Mouse (Mus musculus) gastrocnemius, postnatal 25 days (tissue): ENCODE measurements around the gene Glmp. TPM values are rescaled to one million over a fixed set of nuclear protein-coding genes. Genes with fewer than 3 reads are reported as not detected.
"Not testable (repeated sequence)": the region's sequence is repeated elsewhere in the genome, so short reads cannot be mapped to it uniquely, and the experiment has no call there.

Source experiments
- DNase-seq: peaks from one replicate; pipeline ENCODE4 v3.0.0; 2022
- total RNA-seq, 2 experiments: library from RNA; stranded (reverse); gene quantifications; 1 replicate in 1 of 2; 2 replicates in 1 of 2; pipeline ENCODE4 v1.2.3; 2021

Gene Glmp
- total RNA-seq, 2 experiments from 2014 or later: 36.2 to 43.9 TPM

- DNase-seq: not testable (repeated sequence)
Measured at GRCm38 (mm10) chr3:88375750-88376626, 51.2 kb downstream of the Glmp start.

GRCm38 (mm10) chr3:88376644-88377043, 51.8 kb downstream of the Glmp start:
- not testable (repeated sequence) for DNase-seq

GRCm38 (mm10) chr3:88378599-88378998, 53.8 kb downstream of the Glmp start, which contains the start of gene Bglap2:
Gene Bglap2, minus strand, starts transcription at chr3:88378699.
- DNase-seq: not testable (repeated sequence)

Other genes with a start within 250 kb of the Glmp start
- not detected for gene Ttc24, start 246.7 kb upstream of the Glmp start, total RNA-seq
- under 1 TPM; 0.61 to 0.62 TPM for gene Iqgap3, start 243.1 kb upstream of the Glmp start, total RNA-seq
- gene Mef2d, start 182.7 kb upstream of the Glmp start, total RNA-seq: 100 to 1,000 TPM; 156 to 164 TPM
- not detected for gene Rhbg, start 70.3 kb upstream of the Glmp start, total RNA-seq
- under 1 TPM; 0.51 to 0.69 TPM for gene Gm38392, start 37.8 kb upstream of the Glmp start, total RNA-seq
- 1 to 10 TPM; 5.4 to 5.9 TPM for gene Tsacc, start 28.0 kb upstream of the Glmp start, total RNA-seq
- gene Cct3, start 27.9 kb upstream of the Glmp start, total RNA-seq: 100 to 1,000 TPM; 104 to 115 TPM
- 1 to 10 TPM; 1.7 TPM for gene Tmem79, start 11.1 kb downstream of the Glmp start, total RNA-seq
- 10 to 100 TPM; 37.4 to 43.4 TPM for gene Smg5, start 11.2 kb downstream of the Glmp start, total RNA-seq
- 1 to 10 TPM in 1 of 2 experiments, under 1 TPM in 1; 0.51 to 1.1 TPM for gene Paqr6, start 39.6 kb downstream of the Glmp start, total RNA-seq
- gene Bglap3, start 47.7 kb downstream of the Glmp start, total RNA-seq: under 1 TPM in 1 of 2 experiments, not detected in 1; 0.54 TPM
- not detected for gene Bglap2, start 53.7 kb downstream of the Glmp start, total RNA-seq
- gene Bglap, start 59.4 kb downstream of the Glmp start, total RNA-seq: 1 to 10 TPM in 1 of 2 experiments, not detected in 1; 1.9 TPM
- gene Pmf1, start 85.3 kb downstream of the Glmp start, total RNA-seq: 10 to 100 TPM; 16.9 to 19.0 TPM
- 10 to 100 TPM; 14.3 to 14.5 TPM for gene Slc25a44, start 100.1 kb downstream of the Glmp start, total RNA-seq
- gene Sema4a, start 136.2 kb downstream of the Glmp start, total RNA-seq: 1 to 10 TPM; 1.6 to 1.8 TPM
- 100 to 1,000 TPM in 1 of 2 experiments, 10 to 100 TPM in 1; 99.2 to 106 TPM for gene Lmna, start 184.9 kb downstream of the Glmp start, total RNA-seq
- under 1 TPM; 0.24 to 0.33 TPM for gene Mex3a, start 207.4 kb downstream of the Glmp start, total RNA-seq
- gene Rab25, start 223.3 kb downstream of the Glmp start, total RNA-seq: not detected
- gene Lamtor2, start 228.1 kb downstream of the Glmp start, total RNA-seq: 10 to 100 TPM; 76.1 to 81.1 TPM
- gene Ubqln4, start 228.7 kb downstream of the Glmp start, total RNA-seq: 10 to 100 TPM; 59.6 to 67.2 TPM